Mouse (Mus musculus) stomach, embryonic 16.5 days (tissue): Measurements from ENCODE around the gene Spats2l. TPM values are rescaled to one million over a fixed set of nuclear protein-coding genes. Genes with fewer than 3 reads are reported as not detected.
A peak's percentile ranks its signal among the peaks of the same experiment; 100 is the strongest.

ENCODE experiments used
- ATAC-seq: fragments of 200-750 bp; cut with Nextera tagmentation; 2 replicates; pipeline ENCODE4 v1.8.0; 2017; ENCODE audit warnings: moderate number of reproducible peaks, moderate TSS enrichment; ENCODE audit not compliant: insufficient read depth, low FRiP score
- H3K27ac ChIP-seq: fragments of 300-500 bp; sonication (generic); 2 replicates; pipeline ENCODE4 v1.5.1; 2014; ENCODE audit warnings: low read length
- H3K27me3 ChIP-seq: fragments of 300-500 bp; sonication (generic); 2 replicates; pipeline ENCODE4 v1.6.1; 2014; ENCODE audit warnings: low read length, control low read depth, mixed read lengths; ENCODE audit not compliant: control insufficient read depth, insufficient read depth
- H3K36me3 ChIP-seq: fragments of 300-500 bp; sonication (generic); 2 replicates; pipeline ENCODE4 v1.6.1; 2014; ENCODE audit warnings: low read length; ENCODE audit not compliant: control insufficient read depth, insufficient read depth
- H3K4me1 ChIP-seq: fragments of 300-500 bp; sonication (generic); 2 replicates; pipeline ENCODE4 v1.6.1; 2014; ENCODE audit warnings: low read length, control low read depth, mixed read lengths; ENCODE audit not compliant: control insufficient read depth, insufficient read depth
- H3K4me2 ChIP-seq: fragments of 300-500 bp; sonication (generic); 2 replicates; pipeline ENCODE4 v1.6.1; 2014; ENCODE audit warnings: low read depth, low read length, mixed read lengths
- H3K4me3 ChIP-seq: fragments of 300-500 bp; sonication (generic); replicated peaks from 2 replicates; pipeline ENCODE4 v1.5.1; 2014; ENCODE audit warnings: mild to moderate bottlenecking, low read length
- H3K9ac ChIP-seq: fragments of 300-500 bp; sonication (generic); 2 replicates; pipeline ENCODE4 v1.6.1; 2014; ENCODE audit warnings: low read length
- H3K9me3 ChIP-seq: fragments of 300-500 bp; sonication (generic); replicated peaks from 2 replicates; pipeline ENCODE4 v1.6.1; 2016; ENCODE audit warnings: low read length, control low read depth; ENCODE audit not compliant: control insufficient read depth
- WGBS: fragments of 180-500 bp; shearing (Covaris S2); extraction: QIAGEN DNeasy Blood & Tissue Kit; methylation state at CpG from one replicate; pipeline ENCODE4 v1.1.7; 2014; 5-methylcytosine and 5-hydroxymethylcytosine counted together
- polyA plus RNA-seq: library from polyadenylated mRNA; unstranded; fragments of >200 nt; fragmentation: Nextera tagmentation; extraction: Ambion mirVana; gene quantifications from 2 replicates; pipeline ENCODE4 v1.2.1, GENCODE M21; 2015

The Spats2l gene
- polyA plus RNA-seq, 1 experiment from 2014 or later, result 95.9 TPM

DNA sequence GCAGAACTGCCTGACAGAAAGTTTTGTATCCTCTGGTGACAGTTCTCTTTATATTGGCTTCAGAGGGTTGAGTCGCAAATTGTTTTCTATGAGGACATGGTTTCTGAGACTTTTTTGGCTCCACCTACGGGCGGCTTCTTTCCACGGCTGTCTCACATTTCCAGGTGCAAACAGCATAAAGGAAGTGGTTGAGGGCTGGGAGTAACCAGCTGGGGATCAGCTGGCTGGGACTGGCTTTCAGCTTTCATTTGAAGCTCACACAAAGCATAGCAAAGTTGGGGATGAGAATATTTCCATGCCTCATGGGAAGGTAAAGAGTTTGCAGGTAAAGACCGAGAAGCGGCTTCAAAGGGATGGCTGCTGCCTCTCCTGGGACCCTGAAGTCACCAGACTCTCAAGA lies 65.9 kb downstream of the Spats2l start:
- 77% methylated on average over 6 of the region's 6 CpGs for WGBS

GRCm38 (mm10) chr1:57845054-57845722 lies 71.2 kb downstream of the Spats2l start:
- Histone ChIP-seq H3K4me3 (no peak overlapping the region), H3K4me1 (peaks cover 7% of the 10 kb centered on the region; the same call in 1 of the 2 replicates), H3K27ac (no peak overlapping the region), H3K36me3 (no peaks in the 10 kb centered on the region), H3K4me2 (no peak overlapping the region), H3K27me3 (no peaks in the 10 kb centered on the region), H3K9ac (no peak overlapping the region), H3K9me3 (no peaks in the 10 kb centered on the region)
- WGBS, result 60% methylated on average over 9 of the region's 9 CpGs
- ATAC-seq, result no peak

More for the DNA sequence above, 65.9 kb downstream of the Spats2l start:
- H3K4me3 ChIP-seq, result no peak overlapping the region
- H3K4me1 ChIP-seq, result no peaks in the 10 kb centered on the region
- no peaks in the 10 kb centered on the region for H3K27me3 ChIP-seq
- no peak overlapping the region for H3K9ac ChIP-seq
- H3K9me3 ChIP-seq, result no peaks in the 10 kb centered on the region
- no peak overlapping the region for H3K27ac ChIP-seq
- H3K4me2 ChIP-seq, result no peak overlapping the region
- no peaks in the 10 kb centered on the region for H3K36me3 ChIP-seq
- ATAC-seq, result no peak

GRCm38 (mm10) chr1:57846856-57847698 lies 73.1 kb downstream of the Spats2l start:
- no peaks in the 10 kb centered on the region for H3K9me3 ChIP-seq
- no peak overlapping the region for H3K4me2 ChIP-seq
- ATAC-seq, result no peak
- no peak overlapping the region for H3K27ac ChIP-seq
- no peaks in the 10 kb centered on the region for H3K27me3 ChIP-seq
- H3K9ac ChIP-seq, result no peak overlapping the region
- no peaks in the 10 kb centered on the region for H3K36me3 ChIP-seq
- peaks cover 16% of the 10 kb centered on the region for H3K4me1 ChIP-seq
- WGBS, result 51% methylated on average over 15 of the region's 15 CpGs
- H3K4me3 ChIP-seq, result no peak overlapping the region

- Histone ChIP-seq H3K36me3 (no peaks in the 10 kb centered on the region), H3K27me3 (no peaks in the 10 kb centered on the region), H3K27ac (no peak overlapping the region), H3K4me2 (no peak overlapping the region), H3K9me3 (no peaks in the 10 kb centered on the region), H3K4me3 (no peak overlapping the region), H3K9ac (no peak overlapping the region), H3K4me1 (peaks cover 26% of the 10 kb centered on the region)
- WGBS, result 80% methylated on average over 4 of the region's 4 CpGs
- ATAC-seq, result no peak
These were observed 75.1 kb downstream of the Spats2l start for GRCm38 (mm10) chr1:57849087-57849486.

DNA sequence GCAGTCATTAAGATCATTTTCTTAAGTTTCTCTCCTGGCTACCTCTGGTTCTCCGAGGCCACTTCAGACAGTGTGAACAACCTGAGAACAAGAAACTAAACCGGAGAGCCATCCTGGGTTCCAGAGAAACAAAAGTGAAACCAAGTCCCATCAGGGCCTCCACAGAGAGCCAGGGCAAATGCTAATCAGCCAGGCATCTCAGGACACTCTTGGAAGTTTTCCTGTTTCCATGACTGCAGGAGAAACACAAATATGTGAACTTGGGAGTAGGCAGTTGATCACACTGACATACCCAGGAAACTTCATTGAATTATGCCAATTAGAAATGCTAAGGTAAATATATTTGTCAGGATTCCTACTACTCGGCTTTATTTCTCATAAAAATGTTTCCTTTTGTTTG lies 76.0 kb downstream of the Spats2l start:
- no peaks in the 10 kb centered on the region for H3K9me3 ChIP-seq
- H3K4me2 ChIP-seq, result no peak overlapping the region
- WGBS, result 61% methylated on average over 3 of the region's 3 CpGs
- H3K9ac ChIP-seq, result 0 out of 2 replicates have a peak overlapping the region, but pooled peaks have one; percentile 29
- ATAC-seq, result no peak
- H3K27me3 ChIP-seq, result no peaks in the 10 kb centered on the region
- 0 out of 2 replicates have a peak overlapping the region, but pooled peaks have one; percentile 12 for H3K27ac ChIP-seq
- peaks cover 26% of the 10 kb centered on the region for H3K4me1 ChIP-seq
- no peak overlapping the region for H3K4me3 ChIP-seq
- no peaks in the 10 kb centered on the region for H3K36me3 ChIP-seq

GRCm38 (mm10) chr1:57851871-57852270 lies 77.9 kb downstream of the Spats2l start:
- no peak for ATAC-seq
- WGBS, result 81% methylated on average over 6 of the region's 6 CpGs
- no peaks in the 10 kb centered on the region for H3K36me3 ChIP-seq

DNA sequence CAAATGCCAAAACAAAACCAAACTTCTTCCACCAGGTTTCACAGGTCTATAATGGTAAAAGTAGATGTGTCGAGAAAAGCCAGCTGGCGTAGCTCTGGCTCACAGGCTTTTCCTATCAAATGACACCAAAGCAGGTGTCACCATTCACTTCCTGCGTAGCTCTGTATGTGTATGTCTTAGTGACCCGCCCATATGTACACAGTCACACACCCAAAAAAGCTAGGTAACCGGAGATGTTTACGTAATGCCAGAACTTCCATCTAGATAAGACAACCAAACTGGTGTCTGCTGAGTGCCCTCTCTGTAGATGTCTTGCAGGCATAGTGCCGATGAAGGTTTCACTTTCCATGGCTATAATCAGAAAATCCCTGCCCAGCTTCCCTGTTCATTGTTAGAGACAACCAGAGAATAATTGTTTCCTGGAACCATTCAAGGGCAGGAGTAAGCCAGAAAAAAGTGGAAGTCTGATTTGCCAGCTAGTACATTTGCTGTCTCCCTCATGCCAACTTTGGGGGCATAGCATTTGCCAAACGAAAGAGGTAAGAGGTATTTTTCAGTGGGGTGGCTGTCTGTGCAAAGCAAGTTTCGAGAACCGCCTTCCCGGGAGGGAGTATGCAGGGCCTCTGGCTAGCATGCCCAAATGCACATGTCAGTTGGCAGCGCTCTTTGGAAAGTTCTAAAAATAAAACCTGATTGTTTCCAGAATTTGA lies 78.8 kb downstream of the Spats2l start:
- Histone ChIP-seq H3K9ac (peak overlapping the region; percentile 18; the same call in 1 of the 2 replicates), H3K4me2 (peak overlapping the region; percentile 35), H3K27me3 (no peaks in the 10 kb centered on the region), H3K27ac (peak overlapping the region; percentile 77), H3K9me3 (no peaks in the 10 kb centered on the region), H3K4me3 (peak overlapping the region; percentile 19; the same call in 1 of the 2 replicates), H3K36me3 (no peaks in the 10 kb centered on the region), H3K4me1 (peaks cover 23% of the 10 kb centered on the region)
- peak; percentile 74 for ATAC-seq
- 38% methylated on average over 12 of the region's 12 CpGs for WGBS

More at GRCm38 (mm10) chr1:57851871-57852270, 77.9 kb downstream of the Spats2l start:
- no peak overlapping the region for H3K4me2 ChIP-seq
- H3K9ac ChIP-seq, result no peak overlapping the region
- no peaks in the 10 kb centered on the region for H3K27me3 ChIP-seq
- H3K4me1 ChIP-seq, result peaks cover 26% of the 10 kb centered on the region
- H3K27ac ChIP-seq, result peak overlapping the region; percentile 77; the same call in 1 of the 2 replicates
- no peak overlapping the region for H3K4me3 ChIP-seq
- H3K9me3 ChIP-seq, result no peaks in the 10 kb centered on the region

DNA sequence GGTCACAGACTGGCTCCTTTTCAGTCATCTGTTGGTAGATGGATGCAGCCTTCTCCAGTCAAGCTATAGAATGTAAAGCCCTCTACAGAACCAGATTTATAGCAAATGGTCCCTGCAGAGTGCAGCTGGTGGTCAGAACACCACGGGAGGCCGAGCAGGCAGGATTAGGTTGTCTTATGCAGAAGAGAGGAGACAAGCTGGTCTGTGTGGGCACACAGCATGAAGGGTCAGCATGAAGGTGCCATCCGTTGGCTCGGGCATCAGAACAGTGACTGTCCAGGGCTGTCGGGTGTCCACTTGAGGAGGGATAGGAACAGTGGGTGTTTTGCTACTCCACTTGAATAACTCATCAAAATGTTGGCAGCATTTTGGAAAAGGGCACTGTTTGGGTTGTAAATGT lies 83.8 kb downstream of the Spats2l start:
- no peaks in the 10 kb centered on the region for H3K27me3 ChIP-seq
- H3K27ac ChIP-seq, result no peak overlapping the region
- H3K9ac ChIP-seq, result no peak overlapping the region
- peaks cover 3% of the 10 kb centered on the region; the same call in 1 of the 2 replicates for H3K4me1 ChIP-seq
- no peaks in the 10 kb centered on the region for H3K36me3 ChIP-seq
- no peaks in the 10 kb centered on the region for H3K9me3 ChIP-seq
- no peak overlapping the region for H3K4me2 ChIP-seq
- no peak overlapping the region for H3K4me3 ChIP-seq
- 70% methylated on average over 5 of the region's 5 CpGs for WGBS
- ATAC-seq, result no peak
